Mouse (Mus musculus): ENCODE results near the gene Egfl7. TPM values are rescaled to one million over a fixed set of nuclear protein-coding genes. Genes with fewer than 3 reads are reported as not detected.

Gene Egfl7
- total and polyA plus RNA-seq, 3 experiments = 102 to 499 (median 111) TPM

GRCm38 (mm10) chr2:26553904-26554303, 25.9 kb upstream of the Egfl7 start:
- Histone ChIP-seq H3K36me3 (ENCODE audit: control insufficient read depth, insufficient read depth, low read length) (peaks cover 6% of the 10 kb centered on the region; the same call in 1 of the 2 replicates), H3K79me2 (replicated peaks; ENCODE audit: control insufficient read depth, insufficient read depth, low read length) (no peaks in the 10 kb centered on the region), H3K4me3 (no peak overlapping the region), H3K9ac (ENCODE audit: low read depth, low read length) (no peak overlapping the region), H3K27ac (no peak overlapping the region), H3K27me3 (ENCODE audit: control insufficient read depth, insufficient read depth, low read length) (no peaks in the 10 kb centered on the region), H3K4me1 (ENCODE audit: control insufficient read depth, insufficient read depth, low read length) (peaks cover 36% of the 10 kb centered on the region)
- TF ChIP-seq CTCF (IDR thresholded peaks at IDR 0.05) (no peak), EP300 (IDR thresholded peaks at IDR 0.05; ENCODE audit: insufficient read depth, low read depth, low read length) (no peak), POLR2A (IDR thresholded peaks at IDR 0.05; ENCODE audit: insufficient read depth, low read depth, low read length) (no peak)
- DNase-seq = no peak
- intact Hi-C loops (cut with DNase I) = no loop called here
- 92% methylated on average over 9 of the region's 9 CpGs for WGBS

- intact Hi-C loops (cut with DNase I) = no loop called here
- Histone ChIP-seq H3K36me3 (ENCODE audit: control insufficient read depth, insufficient read depth, low read length) (peaks cover 6% of the 10 kb centered on the region; the same call in 1 of the 2 replicates), H3K9ac (ENCODE audit: low read depth, low read length) (no peak overlapping the region), H3K27ac (peak overlapping the region; percentile 26), H3K27me3 (ENCODE audit: control insufficient read depth, insufficient read depth, low read length) (no peaks in the 10 kb centered on the region), H3K4me3 (no peak overlapping the region), H3K79me2 (replicated peaks; ENCODE audit: control insufficient read depth, insufficient read depth, low read length) (no peaks in the 10 kb centered on the region), H3K4me1 (ENCODE audit: control insufficient read depth, insufficient read depth, low read length) (peaks cover 32% of the 10 kb centered on the region)
- no peak for TF ChIP-seq CTCF (IDR thresholded peaks at IDR 0.05)
- TF ChIP-seq EP300 (IDR thresholded peaks at IDR 0.05; ENCODE audit: insufficient read depth, low read depth, low read length) = peak; percentile 73; the same call in 1 of the 2 replicates
- no peak for TF ChIP-seq POLR2A (IDR thresholded peaks at IDR 0.05; ENCODE audit: insufficient read depth, low read depth, low read length)
- 42% methylated on average over 4 of the region's 4 CpGs for WGBS
- peak; percentile 73 to 79 for DNase-seq
These were observed 24.7 kb upstream of the Egfl7 start for GRCm38 (mm10) chr2:26555076-26555475.

- TF ChIP-seq POLR2A (IDR thresholded peaks at IDR 0.05; ENCODE audit: insufficient read depth, low read depth, low read length) = no peak
- 0 out of 2 replicates have a peak, but pooled peaks have one; percentile 1 for TF ChIP-seq EP300 (IDR thresholded peaks at IDR 0.05; ENCODE audit: insufficient read depth, low read depth, low read length)
- Histone ChIP-seq H3K27ac (peak overlapping the region; percentile 40), H3K27me3 (ENCODE audit: control insufficient read depth, insufficient read depth, low read length) (no peaks in the 10 kb centered on the region), H3K9ac (ENCODE audit: low read depth, low read length) (peak overlapping the region; percentile 15; the same call in 1 of the 2 replicates), H3K79me2 (replicated peaks; ENCODE audit: control insufficient read depth, insufficient read depth, low read length) (no peaks in the 10 kb centered on the region), H3K4me3 (no peak overlapping the region), H3K4me1 (ENCODE audit: control insufficient read depth, insufficient read depth, low read length) (peaks cover 31% of the 10 kb centered on the region), H3K36me3 (ENCODE audit: control insufficient read depth, insufficient read depth, low read length) (peaks cover 6% of the 10 kb centered on the region; the same call in 1 of the 2 replicates)
- intact Hi-C loops (cut with DNase I) = no loop called here
- 58% methylated on average over 4 of the region's 4 CpGs for WGBS
- DNase-seq = peak in 1 of 2 experiments; percentile 53
These were observed 23.2 kb upstream of the Egfl7 start for GRCm38 (mm10) chr2:26556535-26556993.

GRCm38 (mm10) chr2:26560506-26560905, 19.3 kb upstream of the Egfl7 start:
- H3K36me3 ChIP-seq (ENCODE audit: control insufficient read depth, insufficient read depth, low read length) = peaks cover 4% of the 10 kb centered on the region; the same call in 1 of the 2 replicates
- no peak for TF ChIP-seq CTCF (IDR thresholded peaks at IDR 0.05)
- no peak for TF ChIP-seq EP300 (IDR thresholded peaks at IDR 0.05; ENCODE audit: insufficient read depth, low read depth, low read length)
- TF ChIP-seq POLR2A (IDR thresholded peaks at IDR 0.05; ENCODE audit: insufficient read depth, low read depth, low read length) = no peak
- intact Hi-C loops (cut with DNase I) = loop anchor here (2.0 to 10.0 kb wide), 3 partner anchors 58 to 406 kb away; no protein-coding TSS in a partner anchor
- WGBS = 85% methylated on average over 5 of the region's 5 CpGs
- DNase-seq = no peak
- peaks cover 18% of the 10 kb centered on the region for H3K4me1 ChIP-seq (ENCODE audit: control insufficient read depth, insufficient read depth, low read length)
- H3K27ac ChIP-seq = no peak overlapping the region
- H3K79me2 ChIP-seq (replicated peaks; ENCODE audit: control insufficient read depth, insufficient read depth, low read length) = no peaks in the 10 kb centered on the region
- no peaks in the 10 kb centered on the region for H3K27me3 ChIP-seq (ENCODE audit: control insufficient read depth, insufficient read depth, low read length)
- no peak overlapping the region for H3K4me3 ChIP-seq
- no peak overlapping the region for H3K9ac ChIP-seq (ENCODE audit: low read depth, low read length)

DNA sequence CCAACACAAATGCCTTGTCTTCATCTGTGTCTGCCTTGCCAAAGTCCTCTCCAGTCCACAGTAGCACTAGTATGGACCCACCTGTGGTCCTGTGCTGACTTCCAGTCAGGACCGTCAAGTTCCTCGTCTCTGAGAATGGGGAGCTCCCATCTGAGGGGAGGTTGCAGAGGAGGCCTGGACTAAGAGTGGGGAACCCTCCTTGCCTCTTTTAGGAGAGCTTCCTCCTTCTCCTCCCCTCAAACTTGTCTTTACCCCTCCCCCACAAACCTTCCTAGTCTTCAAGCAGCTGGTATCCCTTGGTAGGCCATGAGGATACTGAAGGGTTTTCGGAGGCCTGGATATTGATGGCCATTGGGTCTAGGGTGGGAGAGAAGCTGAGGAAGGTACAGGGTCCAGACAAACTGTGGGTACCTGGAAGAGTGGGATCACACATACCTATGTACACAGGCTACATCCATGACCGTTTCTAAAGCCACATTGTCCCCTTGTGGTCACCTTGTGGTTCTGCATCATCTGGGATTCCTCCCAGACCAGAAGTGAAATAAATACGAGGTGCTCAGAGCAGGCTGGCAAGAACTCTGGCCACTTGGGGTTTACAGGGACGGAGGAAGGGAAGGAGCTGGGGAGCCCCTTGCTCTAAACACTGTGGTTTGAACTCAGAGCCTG, 18.3 kb upstream of the Egfl7 start:
- Histone ChIP-seq H3K27ac (peak overlapping the region; percentile 1; the same call in 1 of the 2 replicates), H3K9ac (ENCODE audit: low read depth, low read length) (no peak overlapping the region), H3K4me3 (no peak overlapping the region), H3K79me2 (replicated peaks; ENCODE audit: control insufficient read depth, insufficient read depth, low read length) (no peaks in the 10 kb centered on the region), H3K36me3 (ENCODE audit: control insufficient read depth, insufficient read depth, low read length) (no peaks in the 10 kb centered on the region), H3K4me1 (ENCODE audit: control insufficient read depth, insufficient read depth, low read length) (peaks cover 11% of the 10 kb centered on the region), H3K27me3 (ENCODE audit: control insufficient read depth, insufficient read depth, low read length) (no peaks in the 10 kb centered on the region)
- 37% methylated on average over 6 of the region's 6 CpGs for WGBS
- peak in 1 of 2 experiments; percentile 60 for DNase-seq
- intact Hi-C loops (cut with DNase I) = loop anchor here (1.0 to 10.0 kb wide), 5 partner anchors 59 to 407 kb away; no protein-coding TSS in a partner anchor
- TF ChIP-seq CTCF (IDR thresholded peaks at IDR 0.05) (0 out of 2 replicates have a peak, but pooled peaks have one; percentile 99), EP300 (IDR thresholded peaks at IDR 0.05; ENCODE audit: insufficient read depth, low read depth, low read length) (peak; percentile 95), POLR2A (IDR thresholded peaks at IDR 0.05; ENCODE audit: insufficient read depth, low read depth, low read length) (no peak)

DNA sequence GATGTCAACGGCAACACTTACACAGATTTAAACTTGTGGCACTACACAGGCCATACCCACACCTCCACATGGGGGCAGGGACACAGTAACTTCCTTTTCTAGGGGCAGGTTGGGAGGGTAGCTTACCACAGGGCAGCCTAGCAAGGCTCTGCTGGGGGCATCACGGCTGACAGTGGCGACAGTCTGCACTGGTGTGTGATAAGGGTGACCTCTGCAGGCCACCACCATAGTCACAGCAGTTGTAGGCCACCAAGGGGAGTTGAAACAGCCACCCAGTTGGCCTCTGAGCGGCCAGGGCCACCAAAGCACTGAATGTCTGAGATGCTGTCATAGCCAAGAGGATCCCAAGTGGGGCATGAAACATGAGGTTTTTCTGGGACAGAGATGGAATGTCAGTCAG, 13.6 kb upstream of the Egfl7 start:
- Histone ChIP-seq H3K27ac (no peak overlapping the region), H3K79me2 (replicated peaks; ENCODE audit: control insufficient read depth, insufficient read depth, low read length) (no peaks in the 10 kb centered on the region), H3K27me3 (ENCODE audit: control insufficient read depth, insufficient read depth, low read length) (no peaks in the 10 kb centered on the region), H3K9ac (ENCODE audit: low read depth, low read length) (no peak overlapping the region), H3K4me1 (ENCODE audit: control insufficient read depth, insufficient read depth, low read length) (peaks cover 9% of the 10 kb centered on the region), H3K4me3 (no peak overlapping the region), H3K36me3 (ENCODE audit: control insufficient read depth, insufficient read depth, low read length) (no peaks in the 10 kb centered on the region)
- peak in 1 of 2 experiments; percentile 68 for DNase-seq
- TF ChIP-seq EP300 (IDR thresholded peaks at IDR 0.05; ENCODE audit: insufficient read depth, low read depth, low read length) (peak; percentile 29; the same call in 1 of the 2 replicates), CTCF (IDR thresholded peaks at IDR 0.05) (peak; percentile 85), POLR2A (IDR thresholded peaks at IDR 0.05; ENCODE audit: insufficient read depth, low read depth, low read length) (no peak)
- intact Hi-C loops (cut with DNase I) = loop anchor here (1.0 to 10.0 kb wide), 3 partner anchors 117 to 411 kb away; no protein-coding TSS in a partner anchor
- 11% methylated on average over 4 of the region's 4 CpGs for WGBS
